Mouse (Mus musculus) retina, adult 2 months (tissue): ENCODE measurements around the gene Wsb1.

Experiments used
- DNase-seq: peaks from one replicate; pipeline ENCODE4 v3.0.0-alpha.2; 2012; ENCODE audit warnings: low read depth, low spot score

The Wsb1 gene

GRCm38 (mm10) chr11:79217133-79217532 is 37.3 kb downstream of the Wsb1 start:
- no peak for DNase-seq

- DNase-seq = no peak
These were observed 38.9 kb downstream of the Wsb1 start for GRCm38 (mm10) chr11:79215539-79215938.

- peak; percentile 66 for DNase-seq
These were observed 40.5 kb downstream of the Wsb1 start for GRCm38 (mm10) chr11:79214015-79214418.

GRCm38 (mm10) chr11:79209882-79210471 is 44.5 kb downstream of the Wsb1 start:
- no peak for DNase-seq

GRCm38 (mm10) chr11:79209113-79209512 is 45.4 kb downstream of the Wsb1 start:
- DNase-seq = no peak

GRCm38 (mm10) chr11:79208462-79208861 is 46.0 kb downstream of the Wsb1 start:
- no peak for DNase-seq

GRCm38 (mm10) chr11:79207691-79208090 is 46.8 kb downstream of the Wsb1 start:
- no peak for DNase-seq

- DNase-seq = no peak
These were observed 50.0 kb downstream of the Wsb1 start for GRCm38 (mm10) chr11:79204444-79204843.

- no peak for DNase-seq
These were observed 54.0 kb downstream of the Wsb1 start for GRCm38 (mm10) chr11:79200502-79200901.

GRCm38 (mm10) chr11:79198562-79198961 is 55.9 kb downstream of the Wsb1 start:
- no peak for DNase-seq

- DNase-seq = no peak
These were observed 56.6 kb downstream of the Wsb1 start for GRCm38 (mm10) chr11:79197846-79198235.

GRCm38 (mm10) chr11:79196876-79197845 is 57.3 kb downstream of the Wsb1 start:
- DNase-seq = no peak

- no peak for DNase-seq
These were observed 58.1 kb downstream of the Wsb1 start for GRCm38 (mm10) chr11:79196196-79196869.

- DNase-seq = no peak
These were observed 62.3 kb downstream of the Wsb1 start for GRCm38 (mm10) chr11:79192176-79192575.

- DNase-seq = no peak
These were observed 63.3 kb downstream of the Wsb1 start for GRCm38 (mm10) chr11:79191214-79191613.

- DNase-seq = no peak
These were observed 64.2 kb downstream of the Wsb1 start for GRCm38 (mm10) chr11:79190257-79190656.
